Mouse (Mus musculus): ENCODE measurements at regions not wholly inside any gene's neighbourhood (a gene's known extent, or its start where the extent isn't known, plus 50 kb on each side); places are given as distances from the start of the nearest gene placed in this dataset.

DNA sequence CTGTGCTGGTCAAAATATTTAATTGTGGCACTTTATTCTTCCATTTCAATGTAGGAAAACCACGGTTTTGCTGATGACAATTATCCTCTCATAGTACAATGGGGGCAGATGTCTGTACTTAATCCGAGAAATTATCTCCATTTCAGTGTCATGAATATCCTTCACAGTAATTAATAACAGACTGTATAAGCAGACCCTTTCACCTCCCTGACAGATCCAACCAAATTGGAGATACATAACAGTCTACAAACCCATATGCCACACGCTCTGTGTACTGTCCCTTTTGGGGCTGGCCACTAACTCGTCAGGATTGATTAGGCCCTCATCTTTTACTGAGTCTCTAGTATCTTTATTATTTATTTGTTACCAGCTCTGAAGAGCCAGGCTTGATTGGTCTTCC, 212.6 kb upstream of the Igfbp7 start:
- TF ChIP-seq POLR2AphosphoS5 (IDR thresholded peaks at IDR 0.05; ENCODE audit: borderline replicate concordance, low read depth, low read length) (no peak), ZMIZ1 (IDR thresholded peaks at IDR 0.05; ENCODE audit: low read depth, low read length) (no peak), MXI1 (IDR thresholded peaks at IDR 0.05; ENCODE audit: low read depth, low read length) (no peak), NELFE (IDR thresholded peaks at IDR 0.05; ENCODE audit: low read depth, low read length) (no peak), TCF12 (IDR thresholded peaks at IDR 0.05; ENCODE audit: low read depth, low read length) (no peak), ZNF384 (IDR thresholded peaks at IDR 0.05; ENCODE audit: low read depth, low read length) (no peak), BHLHE40 (IDR thresholded peaks at IDR 0.05; ENCODE audit: borderline replicate concordance, low read depth, low read length) (no peak), POLR2A (IDR thresholded peaks at IDR 0.05; ENCODE audit: control insufficient read depth in 1 of 2, insufficient read depth in 1 of 2, low read depth in 1 of 2, low read length in 2 of 2, poor library complexity in 1 of 2) (no peak), KAT2A (conservative IDR thresholded peaks at IDR 0.05; ENCODE audit: low read depth, low read length) (no peak), MAZ (IDR thresholded peaks at IDR 0.05; ENCODE audit: low read depth, low read length) (no peak), RAD21 (IDR thresholded peaks at IDR 0.05; ENCODE audit: low read depth, low read length) (no peak), POLR2AphosphoS2 (IDR thresholded peaks at IDR 0.05; ENCODE audit: low read length) (no peak), HCFC1 (IDR thresholded peaks at IDR 0.05; ENCODE audit: low read depth, low read length) (no peak), TBP (IDR thresholded peaks at IDR 0.05; ENCODE audit: low read depth, low read length) (no peak), GATA1 (IDR thresholded peaks at IDR 0.05; ENCODE audit: low read depth, low read length) (no peak)

DNA sequence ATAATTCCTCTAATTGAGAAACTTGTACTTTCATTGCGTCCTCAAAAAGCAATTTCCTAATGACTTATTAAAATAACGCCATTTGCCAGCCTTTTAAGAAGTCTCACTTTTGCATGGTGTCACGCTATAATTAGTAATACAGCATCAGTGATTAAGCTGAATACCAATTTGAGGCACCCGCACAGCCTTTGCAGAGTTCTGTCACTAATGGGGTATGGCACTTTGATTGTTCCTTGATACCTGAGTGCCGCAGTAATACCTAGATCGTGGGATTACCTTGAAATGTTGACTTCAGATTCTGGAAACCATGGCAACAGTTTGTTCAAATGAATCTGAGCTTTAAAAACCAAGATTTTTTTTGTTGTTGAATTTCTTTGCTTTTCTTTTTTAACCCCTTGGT, 202.7 kb upstream of the Igfbp7 start:
- TF ChIP-seq POLR2AphosphoS5 (IDR thresholded peaks at IDR 0.05; ENCODE audit: borderline replicate concordance, low read depth, low read length) (no peak), EP300 (IDR thresholded peaks at IDR 0.05; ENCODE audit: low read depth in 1 of 2, low read length in 2 of 2) (no peak), E2F4 (IDR thresholded peaks at IDR 0.05; ENCODE audit: borderline replicate concordance, low read depth, low read length) (no peak), TCF12 (IDR thresholded peaks at IDR 0.05; ENCODE audit: low read depth, low read length) (no peak), ZC3H11A (IDR thresholded peaks at IDR 0.05; ENCODE audit: low read depth, low read length) (no peak), TBP (IDR thresholded peaks at IDR 0.05; ENCODE audit: low read depth, low read length) (no peak), MAZ (IDR thresholded peaks at IDR 0.05; ENCODE audit: low read depth, low read length) (no peak), SMC3 (IDR thresholded peaks at IDR 0.05; ENCODE audit: low read depth, low read length) (no peak), NRF1 (IDR thresholded peaks at IDR 0.05; ENCODE audit: insufficient read depth, low read depth, low read length, poor library complexity, severe bottlenecking) (no peak), USF1 (IDR thresholded peaks at IDR 0.05; ENCODE audit: low read depth, low read length) (no peak), ZMIZ1 (IDR thresholded peaks at IDR 0.05; ENCODE audit: low read depth, low read length) (no peak), ETS1 (IDR thresholded peaks at IDR 0.05; ENCODE audit: low read depth, low read length) (no peak), USF2 (IDR thresholded peaks at IDR 0.05; ENCODE audit: borderline replicate concordance in 1 of 2, insufficient read depth in 1 of 2, low read depth in 1 of 2, low read length in 2 of 2) (no peak), CHD1 (IDR thresholded peaks at IDR 0.05; ENCODE audit: low read depth, low read length) (no peak), KAT2A (conservative IDR thresholded peaks at IDR 0.05; ENCODE audit: low read depth, low read length) (no peak), CTCF (IDR thresholded peaks at IDR 0.05 in 2 of 3, conservative IDR thresholded peaks at IDR 0.05 in 1 of 3; ENCODE audit: control insufficient read depth in 1 of 3, insufficient read depth in 1 of 3, low read depth in 2 of 3, low read length in 3 of 3, poor library complexity in 1 of 3, severe bottlenecking in 1 of 3) (no peak), MYC (IDR thresholded peaks at IDR 0.05; ENCODE audit: low read depth, low read length) (no peak)
- no peak overlapping the region for H3K27ac ChIP-seq (ENCODE audit: control insufficient read depth, low read depth, low read length)
- no peaks in the 10 kb centered on the region for H3K9me3 ChIP-seq (replicated peaks; ENCODE audit: insufficient read depth, low read length)
- H3K9ac ChIP-seq (ENCODE audit: control insufficient read depth, low read depth, low read length, poor library complexity, severe bottlenecking): no peak overlapping the region
- no peaks in the 10 kb centered on the region for H3K36me3 ChIP-seq (ENCODE audit: control insufficient read depth in 1 of 2, insufficient read depth in 2 of 2, low read length in 2 of 2)
- H3K79me2 ChIP-seq (ENCODE audit: control insufficient read depth, insufficient read depth, low read length, poor library complexity): no peaks in the 10 kb centered on the region
- H3K27me3 ChIP-seq (ENCODE audit: control insufficient read depth in 1 of 2, insufficient read depth in 2 of 2, low read length in 2 of 2): no peaks in the 10 kb centered on the region
- no peaks in the 10 kb centered on the region for H3K4me1 ChIP-seq (ENCODE audit: control insufficient read depth in 1 of 2, insufficient read depth in 2 of 2, low read length in 2 of 2)
- H3K4me3 ChIP-seq (ENCODE audit: control insufficient read depth in 1 of 2, insufficient read depth in 1 of 2, low read depth in 2 of 2, low read length in 2 of 2): no peak overlapping the region
- no peak for DNase-seq (ENCODE audit: low read depth, low spot score)

More for the DNA sequence above, 212.6 kb upstream of the Igfbp7 start:
- no peak overlapping the region for H3K4me3 ChIP-seq (ENCODE audit: control insufficient read depth in 1 of 2, insufficient read depth in 1 of 2, low read depth in 2 of 2, low read length in 2 of 2)
- no peak for DNase-seq (ENCODE audit: low read depth, low spot score)
- no peaks in the 10 kb centered on the region for H3K4me1 ChIP-seq (ENCODE audit: control insufficient read depth in 1 of 2, insufficient read depth in 2 of 2, low read length in 2 of 2)
- H3K79me2 ChIP-seq (ENCODE audit: control insufficient read depth, insufficient read depth, low read length, poor library complexity): no peaks in the 10 kb centered on the region
- no peak overlapping the region for H3K9ac ChIP-seq (ENCODE audit: control insufficient read depth, low read depth, low read length, poor library complexity, severe bottlenecking)
- no peak overlapping the region for H3K27ac ChIP-seq (ENCODE audit: control insufficient read depth, low read depth, low read length)
- H3K9me3 ChIP-seq (replicated peaks; ENCODE audit: insufficient read depth, low read length): no peaks in the 10 kb centered on the region
- H3K27me3 ChIP-seq (ENCODE audit: control insufficient read depth in 1 of 2, insufficient read depth in 2 of 2, low read length in 2 of 2): no peaks in the 10 kb centered on the region; a peak in 1 of 4 replicates
- H3K36me3 ChIP-seq (ENCODE audit: control insufficient read depth in 1 of 2, insufficient read depth in 2 of 2, low read length in 2 of 2): no peaks in the 10 kb centered on the region

Measured in MEL (cell line).